Mouse (Mus musculus) lung, adult 2 months (tissue): ENCODE results near the gene Tent5b.

Source experiments
- CTCF ChIP-seq: fragments of 200-500 bp; IDR thresholded peaks from 2 replicates; pipeline ENCODE4 v1.5.1; 2011; ENCODE audit warnings: mild to moderate bottlenecking, low read length, control low read depth; ENCODE audit not compliant: insufficient read depth
- POLR2A ChIP-seq: fragments of 200-500 bp; IDR thresholded peaks from 2 replicates; pipeline ENCODE4 v1.6.1; 2011; ENCODE audit warnings: low read depth, mild to moderate bottlenecking, control low read depth, low read length, borderline replicate concordance; ENCODE audit errors: extremely low read depth

- TF ChIP-seq CTCF (no peak), POLR2A (no peak)
Observed at GRCm38 (mm10) chr4:133460796-133461325, 19.1 kb upstream of the Tent5b start.
